Mouse (Mus musculus): ENCODE data around the gene Gm13695.
"Not testable (repeated sequence)": the region's sequence is repeated elsewhere in the genome, so short reads cannot be mapped to it uniquely, and the experiment has no call there.

DNA sequence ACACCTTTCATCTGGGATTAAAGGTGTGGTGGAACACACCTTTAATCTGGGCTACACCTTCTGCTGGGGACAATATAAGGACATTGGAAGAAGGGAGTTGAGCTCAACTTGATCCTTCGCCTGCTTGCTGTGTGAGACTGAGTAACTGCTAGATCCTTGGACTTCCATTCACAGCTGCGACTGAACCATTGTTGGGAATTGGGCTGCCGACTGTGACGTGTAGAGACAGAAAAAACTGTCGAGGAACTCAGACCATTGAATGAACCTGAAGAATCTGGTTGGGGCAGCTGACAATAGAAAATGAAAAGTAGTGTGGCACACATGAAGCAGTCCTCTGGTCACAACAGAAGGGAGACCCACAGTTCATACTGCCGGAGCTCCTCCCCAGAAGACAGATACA lies 11.5 kb downstream of the Gm13695 start, which contains the start of gene Gm13694:
- not testable (repeated sequence) for TF ChIP-seq EP300, CTCF (IDR thresholded peaks at IDR 0.05; ENCODE audit: low read depth)
